15 mouse cellular contexts compared by ENCODE assay signal in genomic region chr9:79518640-79519039, GRCm38 (mm10).
DNase-seq lines count a peak whose midpoint lies in the region; TF ChIP-seq lines count a peak whose summit lies in the region.
"Had no signal": no experiment of that assay in that cellular context is flagged by ENCODE, and none has a peak within 500 bp of the region (broad histone marks: within the 10 kb centered on the region; RNA-seq: fewer than 3 reads in every experiment).

No protein-coding gene starts in this region.

- WGBS in heart, embryonic 10.5 days, result 33% methylated on average over 1 of the region's 1 CpGs

- no peaks in the 10 kb centered on the region for H3K27me3 ChIP-seq in heart, embryonic 10.5 days (ENCODE audit: insufficient read depth, poor library complexity, severe bottlenecking)
- H3K27me3 ChIP-seq: hindbrain, embryonic 13.5 days; liver, embryonic 12.5 days; lung, embryonic 15.5 days; midbrain, embryonic 12.5 days; neural tube, embryonic 15.5 days had no signal

- no peaks in the 10 kb centered on the region for H3K9me3 ChIP-seq in heart, embryonic 10.5 days
- H3K9me3 ChIP-seq: hindbrain, embryonic 13.5 days; liver, embryonic 12.5 days; lung, embryonic 15.5 days; midbrain, embryonic 12.5 days; neural tube, embryonic 15.5 days had no signal

- H3K27ac ChIP-seq in heart, embryonic 10.5 days, result peak overlapping the region; percentile 84
- no peak overlapping the region for H3K27ac ChIP-seq in gastrocnemius, adult 2 months
- H3K27ac ChIP-seq: hindbrain, embryonic 13.5 days; liver, embryonic 12.5 days; lung, embryonic 15.5 days; macrophage; midbrain, embryonic 12.5 days; neural tube, embryonic 15.5 days had no signal

- H3K4me3 ChIP-seq in heart, embryonic 10.5 days, result peak overlapping the region; percentile 35
- no peak overlapping the region for H3K4me3 ChIP-seq in gastrocnemius, adult 2 months
- H3K4me3 ChIP-seq: hindbrain, embryonic 13.5 days; liver, embryonic 12.5 days; lung, embryonic 15.5 days; midbrain, embryonic 12.5 days; myocyte; neural tube, embryonic 15.5 days had no signal

- no peaks in the 10 kb centered on the region for H3K36me3 ChIP-seq in heart, embryonic 10.5 days
- H3K36me3 ChIP-seq: hindbrain, embryonic 13.5 days; liver, embryonic 12.5 days; lung, embryonic 15.5 days; midbrain, embryonic 12.5 days; neural tube, embryonic 15.5 days had no signal

- TF ChIP-seq CTCF in gastrocnemius, adult 2 months (IDR thresholded peaks at IDR 0.05), result no peak

- intact Hi-C loops in heart, postnatal 10 days (cut with DNase I), result loop anchor here (10.0 kb wide), 1 partner anchor 414 kb away; no protein-coding TSS in a partner anchor
- intact Hi-C loops in gastrocnemius, adult 2 months (cut with DNase I), result no loop called here

- peaks cover 6% of the 10 kb centered on the region; the same call in 1 of the 2 replicates for H3K4me1 ChIP-seq in heart, embryonic 10.5 days
- H3K4me1 ChIP-seq: hindbrain, embryonic 13.5 days; liver, embryonic 12.5 days; midbrain, embryonic 12.5 days; neural tube, embryonic 15.5 days had no signal

- peak; percentile 8 for DNase-seq in ovary, postnatal 36 days (ENCODE audit: low spot score)
- DNase-seq in ovary, postnatal 14 days (ENCODE audit: low spot score), result no peak
- peak; percentile 76 for DNase-seq in heart, embryonic 10.5 days (ENCODE audit: low spot score)
- peak; percentile 36 to 45 for DNase-seq in heart, postnatal 10 days
- DNase-seq in frontal cortex, adult 2 months (ENCODE audit: extremely low spot score in 1 of 2, low spot score in 1 of 2), result no peak
- DNase-seq in gastrocnemius, adult 2 months, result no peak
- DNase-seq in retina, embryonic 14.5 days (ENCODE audit: low spot score), result no peak
- DNase-seq: cerebellum, postnatal 10 days had no signal

Comparison
In these comparisons a context has a peak if more than half of its experiments do, and no peak if none do; other contexts are left out.
1. DNase-seq: peak in ovary, postnatal 36 days (single experiment), heart, embryonic 10.5 days (single experiment) and heart, postnatal 10 days (2 of 2); none in ovary, postnatal 14 days (single experiment), frontal cortex, adult 2 months (0 of 2), gastrocnemius, adult 2 months (single experiment) and retina, embryonic 14.5 days (single experiment).